Mouse (Mus musculus) layer of hippocampus, postnatal 10 days (tissue): ENCODE data around the gene Clec16a. TPM values are rescaled to one million over a fixed set of nuclear protein-coding genes. Genes with fewer than 3 reads are reported as not detected.
A peak's percentile ranks its signal among the peaks of the same experiment; 100 is the strongest.

Experiments used
- DNase-seq, 2 experiments: peaks; one replicate each; pipeline ENCODE4 v3.0.0; 2021; ENCODE audit warnings: low spot score in 2 of 2
- long read RNA-seq: library from polyadenylated mRNA; stranded (forward); transcript quantifications from one replicate; pipeline ENCODE4 v2.0.0, GENCODE M21; 2023
- total RNA-seq, 2 experiments: library from RNA; stranded (reverse); gene quantifications; 2 replicates each; pipeline ENCODE4 v1.2.3; 2021

The Clec16a gene
- total RNA-seq = 10 to 100 TPM; 66.8 to 71.6 TPM
- long read RNA-seq, partial matches to known transcripts = 8 of 36 reads
- long read RNA-seq, other reads (novel, unspliced or antisense) = 28 of 36 reads

- peak; percentile 96 to 97 for DNase-seq
Measured at GRCm38 (mm10) chr16:10544995-10545622, at the start of gene Clec16a. Clec16a (plus strand) TSS chr16:10545339.

GRCm38 (mm10) chr16:10495824-10496298, 49.3 kb upstream of the Clec16a start:
- DNase-seq = no peak

GRCm38 (mm10) chr16:10498096-10498602, 47.0 kb upstream of the Clec16a start:
- peak in 1 of 2 experiments; percentile 32 for DNase-seq

- DNase-seq = no peak
Measured at GRCm38 (mm10) chr16:10499122-10499521, 46.0 kb upstream of the Clec16a start.

- peak; percentile 36 to 51 for DNase-seq
Measured at GRCm38 (mm10) chr16:10501865-10502264, 43.3 kb upstream of the Clec16a start.

- DNase-seq = no peak
Measured at GRCm38 (mm10) chr16:10503058-10503457, 42.1 kb upstream of the Clec16a start.

- DNase-seq = no peak
Measured at GRCm38 (mm10) chr16:10507445-10507844, 37.7 kb upstream of the Clec16a start.

GRCm38 (mm10) chr16:10508691-10509090, 36.4 kb upstream of the Clec16a start:
- no peak for DNase-seq

- no peak for DNase-seq
Measured at GRCm38 (mm10) chr16:10510477-10511133, 34.5 kb upstream of the Clec16a start.

- DNase-seq = no peak
Measured at GRCm38 (mm10) chr16:10511134-10511520, 34.0 kb upstream of the Clec16a start.

- no peak for DNase-seq
Measured at GRCm38 (mm10) chr16:10515953-10516572, 29.1 kb upstream of the Clec16a start.

GRCm38 (mm10) chr16:10518030-10518429, 27.1 kb upstream of the Clec16a start:
- no peak for DNase-seq

- DNase-seq = peak; percentile 91 to 92
Measured at GRCm38 (mm10) chr16:10520908-10521614, 24.1 kb upstream of the Clec16a start.

GRCm38 (mm10) chr16:10522811-10523210, 22.3 kb upstream of the Clec16a start:
- peak; percentile 84 to 87 for DNase-seq

- no peak for DNase-seq
Measured at GRCm38 (mm10) chr16:10523650-10524049, 21.5 kb upstream of the Clec16a start.

- DNase-seq = no peak
Measured at GRCm38 (mm10) chr16:10524866-10525609, 20.1 kb upstream of the Clec16a start.

GRCm38 (mm10) chr16:10525610-10525980, 19.5 kb upstream of the Clec16a start:
- DNase-seq = no peak

GRCm38 (mm10) chr16:10527046-10527644, 18.0 kb upstream of the Clec16a start:
- DNase-seq = peak; percentile 43 to 51

GRCm38 (mm10) chr16:10528382-10528781, 16.8 kb upstream of the Clec16a start:
- no peak for DNase-seq

GRCm38 (mm10) chr16:10530179-10530578, 15.0 kb upstream of the Clec16a start:
- no peak for DNase-seq
